In the genomic region with DNA sequence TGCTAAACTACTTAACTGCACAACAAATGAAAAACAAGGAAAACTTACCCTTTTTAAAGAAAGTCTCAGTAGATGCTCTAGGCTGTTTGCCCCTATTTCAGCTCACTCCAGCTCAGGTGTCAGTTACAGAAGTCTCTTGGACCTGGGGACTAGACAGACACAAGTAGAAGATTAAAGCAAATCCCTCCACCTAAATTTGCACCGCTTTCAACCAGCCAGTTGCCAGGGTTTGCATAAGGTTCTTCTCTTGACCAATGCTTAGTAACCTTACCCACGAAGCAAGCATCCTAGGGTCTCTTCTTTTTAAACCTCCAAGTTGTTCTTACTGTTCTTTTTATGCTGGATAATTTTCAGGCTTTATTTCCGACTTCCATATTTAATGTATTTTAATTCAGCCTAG, we compare ENCODE assay signal across 9 mouse cellular contexts. TPM values are rescaled to one million over a fixed set of nuclear protein-coding genes. Genes with fewer than 3 reads are reported as not detected.
DNase-seq lines count a peak whose midpoint lies in the region; ATAC-seq and TF ChIP-seq lines count a peak whose summit lies in the region.
"Had no signal": no experiment of that assay in that cellular context is flagged by ENCODE, and none has a peak within 500 bp of the region (broad histone marks: within the 10 kb centered on the region; RNA-seq: fewer than 3 reads in every experiment).

TSS of gene Slc39a10 (minus strand) at position 101 of the 400 bp plus-strand sequence.

- no peak within 1 kb of the TSS for H3K4me2 ChIP-seq in hindbrain, embryonic 16.5 days (ENCODE audit: low read length)
- H3K4me2 ChIP-seq in midbrain, embryonic 14.5 days (ENCODE audit: low read length): no peak within 1 kb of the TSS

- no peak for TF ChIP-seq CTCF in left cerebral cortex, adult 2 months (IDR thresholded peaks at IDR 0.05)

- ATAC-seq in hindbrain, embryonic 16.5 days: no peak
- no peak for ATAC-seq in midbrain, embryonic 14.5 days (ENCODE audit: low FRiP score, low TSS enrichment)
- ATAC-seq in erythroid progenitor cell, adult 5-6 weeks (replicated peaks; ENCODE audit: low FRiP score, poor library complexity, severe bottlenecking): no peak

- no peaks in the 10 kb centered on the region for H3K36me3 ChIP-seq in embryonic facial prominence, embryonic 10.5 days (replicated peaks)
- H3K36me3 ChIP-seq in hindbrain, embryonic 16.5 days (ENCODE audit: control insufficient read depth, insufficient read depth, low read length): no peaks in the 10 kb centered on the region
- H3K36me3 ChIP-seq in midbrain, embryonic 14.5 days (ENCODE audit: control insufficient read depth, insufficient read depth, low read length): no peaks in the 10 kb centered on the region

- no peaks in the 10 kb centered on the region for H3K27me3 ChIP-seq in embryonic facial prominence, embryonic 10.5 days (replicated peaks; ENCODE audit: low read depth, poor library complexity, severe bottlenecking)
- H3K27me3 ChIP-seq in hindbrain, embryonic 16.5 days (replicated peaks; ENCODE audit: control insufficient read depth, insufficient read depth, low read length): no peaks in the 10 kb centered on the region
- no peaks in the 10 kb centered on the region for H3K27me3 ChIP-seq in midbrain, embryonic 14.5 days (ENCODE audit: control insufficient read depth, insufficient read depth, low read length)

- peaks cover 24% of the 10 kb centered on the region for H3K4me1 ChIP-seq in embryonic facial prominence, embryonic 10.5 days
- no peaks in the 10 kb centered on the region for H3K4me1 ChIP-seq in hindbrain, embryonic 16.5 days (ENCODE audit: control insufficient read depth, insufficient read depth, low read depth, low read length)
- no peaks in the 10 kb centered on the region for H3K4me1 ChIP-seq in midbrain, embryonic 14.5 days (ENCODE audit: control insufficient read depth, insufficient read depth, low read length)

- WGBS in embryonic facial prominence, embryonic 10.5 days: 62% methylated on average over 3 of the region's 3 CpGs
- WGBS in hindbrain, embryonic 16.5 days: 67% methylated on average over 3 of the region's 3 CpGs
- 64% methylated on average over 3 of the region's 3 CpGs for WGBS in midbrain, embryonic 14.5 days

- H3K9me3 ChIP-seq in embryonic facial prominence, embryonic 10.5 days: no peaks in the 10 kb centered on the region
- H3K9me3 ChIP-seq in hindbrain, embryonic 16.5 days (ENCODE audit: control insufficient read depth, low read length): no peaks in the 10 kb centered on the region
- H3K9me3 ChIP-seq in midbrain, embryonic 14.5 days (ENCODE audit: control insufficient read depth, low read length): no peaks in the 10 kb centered on the region

- DNase-seq in left cerebral cortex, adult 2 months (ENCODE audit: extremely low spot score in 1 of 2, low spot score in 2 of 2): no peak
- no peak for DNase-seq in left cerebral cortex, adult 9 months (ENCODE audit: low spot score in 2 of 2)
- DNase-seq in embryonic facial prominence, embryonic 10.5 days (ENCODE audit: low spot score): no peak
- no peak for DNase-seq in midbrain, embryonic 14.5 days
- no peak for DNase-seq in thymus, postnatal 14 days
- no peak for DNase-seq in ovary, postnatal 14 days (ENCODE audit: low spot score)

- intact Hi-C loops in left cerebral cortex, adult 2 months (cut with DNase I): no loop called here

- no peak within 1 kb of the TSS for H3K27ac ChIP-seq in left cerebral cortex, adult 2 months
- no peak within 1 kb of the TSS for H3K27ac ChIP-seq in embryonic facial prominence, embryonic 10.5 days (replicated peaks)
- no peak within 1 kb of the TSS for H3K27ac ChIP-seq in hindbrain, embryonic 16.5 days (ENCODE audit: low read depth, low read length)
- no peak within 1 kb of the TSS for H3K27ac ChIP-seq in midbrain, embryonic 14.5 days (replicated peaks; ENCODE audit: low read depth, low read length)

- no peak within 1 kb of the TSS for H3K4me3 ChIP-seq in left cerebral cortex, adult 2 months
- no peak within 1 kb of the TSS for H3K4me3 ChIP-seq in embryonic facial prominence, embryonic 10.5 days
- no peak within 1 kb of the TSS for H3K4me3 ChIP-seq in hindbrain, embryonic 16.5 days (ENCODE audit: low read length)
- no peak within 1 kb of the TSS for H3K4me3 ChIP-seq in midbrain, embryonic 14.5 days (replicated peaks; ENCODE audit: low read depth, low read length)
- H3K4me3 ChIP-seq: myocyte had no signal

- no peak within 1 kb of the TSS for H3K9ac ChIP-seq in hindbrain, embryonic 16.5 days (ENCODE audit: low read depth, low read length)
- H3K9ac ChIP-seq in midbrain, embryonic 14.5 days (replicated peaks; ENCODE audit: low read length): no peak within 1 kb of the TSS

RNA-seq across cellular contexts. Expression of gene Slc39a10, which starts in this region (rescaled TPM):
- total RNA-seq in left cerebral cortex, adult 2 months (2021): 100 to 1,000 TPM; 199 to 232 TPM
- 66.4 and 71.0 TPM in 2 replicates for polyA plus RNA-seq in embryonic facial prominence, embryonic 10.5 days (2016; fragmentation: Nextera tagmentation; extraction: Ambion mirVana)
- 49.2 and 56.9 TPM in 2 replicates for polyA plus RNA-seq in hindbrain, embryonic 16.5 days (2015; fragmentation: Nextera tagmentation; extraction: Ambion mirVana)
- 76.8 and 98.0 TPM in 2 replicates for polyA plus RNA-seq in midbrain, embryonic 14.5 days (2014; fragmentation: Nextera tagmentation; extraction: Ambion mirVana)
- total RNA-seq in erythroid progenitor cell, adult 5-6 weeks (2015; ENCODE audit: low replicate concordance): 5.0 and 6.7 TPM in 2 replicates
- 1.3 and 3.0 TPM in 2 replicates for total RNA-seq in erythroid progenitor cell, adult 5-6 weeks (2017; ENCODE audit: low replicate concordance)

Comparison
In these comparisons a context has a peak if more than half of its experiments do, and no peak if none do; other contexts are left out.
1. RNA of gene Slc39a10 (total RNA-seq): 199 to 232 TPM in left cerebral cortex, adult 2 months; 1.3 to 6.7 TPM in erythroid progenitor cell, adult 5-6 weeks; every median in the first group is over 10 times any median in the second.